Mouse (Mus musculus) kidney, postnatal 14 days (tissue): Measurements from ENCODE around the gene Fbxo10.
"Not testable (repeated sequence)": the region's sequence is repeated elsewhere in the genome, so short reads cannot be mapped to it uniquely, and the experiment has no call there.

Experiments
- DNase-seq: peaks from one replicate; pipeline ENCODE4 v3.0.0; 2022; ENCODE audit warnings: mixed read lengths

The Fbxo10 gene

DNA sequence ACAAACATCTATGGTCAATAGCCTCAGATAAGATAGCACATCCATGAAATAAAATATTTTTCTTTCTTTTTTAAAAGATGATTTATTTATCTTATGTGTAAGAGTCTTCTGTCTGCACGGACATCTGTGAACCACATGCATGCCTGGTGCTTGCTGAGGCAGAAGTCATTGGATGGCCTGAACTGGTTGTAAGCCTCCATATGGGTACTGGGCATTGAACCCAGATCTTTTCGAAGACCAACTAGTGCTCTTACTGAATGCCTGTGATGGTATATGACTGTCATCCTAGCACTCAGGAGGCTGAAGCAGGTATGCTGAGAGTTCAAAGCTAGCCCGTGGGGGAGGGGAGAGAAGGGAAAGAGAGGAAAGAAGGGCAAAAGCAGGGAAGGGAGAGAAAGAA lies 86.3 kb downstream of the Fbxo10 start:
- DNase-seq, result no peak

DNA sequence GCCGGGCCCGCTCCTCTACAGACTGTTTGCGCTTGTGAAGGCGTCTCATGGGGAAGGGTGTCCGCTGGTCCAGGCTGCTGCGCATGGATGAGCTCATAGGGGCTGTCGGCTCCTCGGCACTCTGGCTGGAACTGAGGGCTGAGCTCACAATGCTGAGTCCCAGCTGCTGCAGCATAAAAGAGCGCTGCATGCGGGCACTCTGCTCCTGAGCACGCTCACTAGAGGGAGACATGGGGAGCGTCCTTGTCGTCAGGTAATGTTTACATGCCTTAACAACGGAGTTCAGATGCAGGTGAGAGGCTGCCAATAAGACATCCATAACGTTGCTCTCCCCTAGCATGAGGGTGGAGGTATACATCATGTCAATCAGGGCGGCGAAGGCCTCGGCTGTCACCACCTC lies 89.6 kb downstream of the Fbxo10 start:
- DNase-seq, result no peak

DNA sequence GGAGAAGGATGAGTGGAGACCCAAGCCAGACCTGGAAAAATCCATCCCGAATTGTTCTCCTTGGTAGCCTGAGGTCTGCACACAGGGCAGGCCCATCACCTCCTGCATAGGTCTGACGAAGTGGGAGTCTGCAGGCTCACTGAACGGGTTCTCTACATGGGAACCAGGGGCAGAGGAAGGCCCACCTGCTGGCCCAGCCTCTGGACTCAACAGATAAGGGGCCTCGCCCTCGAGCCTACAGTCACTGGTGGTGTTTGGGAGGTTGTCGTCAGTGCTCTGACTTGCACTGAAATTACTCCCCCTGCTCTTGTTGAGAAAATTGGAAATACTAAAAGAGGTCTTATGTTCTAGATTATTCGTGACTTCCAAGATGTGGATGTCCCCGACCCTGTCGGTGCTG lies 90.6 kb downstream of the Fbxo10 start:
- no peak for DNase-seq

GRCm38 (mm10) chr4:44993179-44993578 lies 91.2 kb downstream of the Fbxo10 start:
- not testable (repeated sequence) for DNase-seq

GRCm38 (mm10) chr4:44992330-44992729 lies 92.1 kb downstream of the Fbxo10 start:
- not testable (repeated sequence) for DNase-seq

GRCm38 (mm10) chr4:44990560-44990959 lies 93.8 kb downstream of the Fbxo10 start:
- DNase-seq, result no peak
